Comparison of ENCODE assay signal across 26 mouse cellular contexts in genomic region chr16:34307458-34307857, GRCm38 (mm10).
DNase-seq lines count a peak whose midpoint lies in the region; ATAC-seq and TF ChIP-seq lines count a peak whose summit lies in the region.
"Had no signal": no experiment of that assay in that cellular context is flagged by ENCODE, and none has a peak within 500 bp of the region (broad histone marks: within the 10 kb centered on the region; RNA-seq: fewer than 3 reads in every experiment).

No protein-coding gene starts in this region.

- no peak overlapping the region for H3K9ac ChIP-seq in midbrain, embryonic 11.5 days (ENCODE audit: low read length)
- no peak overlapping the region for H3K9ac ChIP-seq in midbrain, embryonic 13.5 days (replicated peaks)
- H3K9ac ChIP-seq: embryonic facial prominence, embryonic 12.5 days; embryonic facial prominence, embryonic 15.5 days; forebrain, embryonic 13.5 days; hindbrain, embryonic 14.5 days had no signal

- WGBS in midbrain, embryonic 11.5 days, result 94% methylated on average over 9 of the region's 9 CpGs
- 88% methylated on average over 9 of the region's 9 CpGs for WGBS in midbrain, embryonic 13.5 days

- H3K4me1 ChIP-seq in midbrain, embryonic 11.5 days (ENCODE audit: control insufficient read depth, insufficient read depth, low read length), result no peaks in the 10 kb centered on the region
- no peaks in the 10 kb centered on the region for H3K4me1 ChIP-seq in midbrain, embryonic 13.5 days (replicated peaks)
- H3K4me1 ChIP-seq: embryonic facial prominence, embryonic 12.5 days; embryonic facial prominence, embryonic 15.5 days; forebrain, embryonic 10.5 days had no signal

- H3K36me3 ChIP-seq in midbrain, embryonic 11.5 days (ENCODE audit: control insufficient read depth, insufficient read depth, low read length), result 0 out of 2 replicates have a peak, but pooled peaks cover 3% of the 10 kb centered on the region
- H3K36me3 ChIP-seq in midbrain, embryonic 13.5 days, result peaks cover 75% of the 10 kb centered on the region

- peak; percentile 87 for DNase-seq in heart, adult 11 months
- DNase-seq in heart, postnatal 14 days, result no peak
- no peak for DNase-seq in layer of hippocampus, adult 2 months (ENCODE audit: low spot score in 2 of 2)
- DNase-seq in layer of hippocampus, postnatal 14 days (ENCODE audit: low spot score in 2 of 2), result no peak
- peak; percentile 49 for DNase-seq in midbrain, embryonic 11.5 days (ENCODE audit: low spot score, missing footprints)
- DNase-seq: adrenal gland, adult 2 months; adrenal gland, postnatal 14 days; B cell, adult 2 months; cerebellum, adult 11 months; cerebellum, adult 2 months; cerebellum, adult 9-11 months; cerebellum, postnatal 25 days; gastrocnemius, adult 2 months; gastrocnemius, postnatal 14 days; heart, adult 2 months; heart, postnatal 36 days had no signal

- no peak for ATAC-seq in midbrain, embryonic 11.5 days (ENCODE audit: low FRiP score)
- no peak for ATAC-seq in midbrain, embryonic 13.5 days
- ATAC-seq in frontal cortex, adult (ENCODE audit: low TSS enrichment), result no peak
- ATAC-seq: forebrain, embryonic 13.5 days; forebrain, embryonic 16.5 days had no signal

- peak overlapping the region; percentile 41; the same call in 1 of the 2 replicates for H3K27ac ChIP-seq in layer of hippocampus, adult 2 months
- no peak overlapping the region for H3K27ac ChIP-seq in midbrain, embryonic 11.5 days (ENCODE audit: low read depth, low read length)
- H3K27ac ChIP-seq in midbrain, embryonic 13.5 days, result no peak overlapping the region
- H3K27ac ChIP-seq: embryonic facial prominence, embryonic 12.5 days; embryonic facial prominence, embryonic 15.5 days; forebrain, embryonic 10.5 days; forebrain, embryonic 13.5 days; gastrocnemius, adult 2 months; heart, adult 2 months; hindbrain, embryonic 14.5 days had no signal

- intact Hi-C loops in heart, postnatal 14 days (cut with DNase I), result loop anchor here (5.0 kb wide), 1 partner anchor 395 kb away; no protein-coding TSS in a partner anchor

- no peaks in the 10 kb centered on the region for H3K27me3 ChIP-seq in midbrain, embryonic 11.5 days (ENCODE audit: control insufficient read depth, insufficient read depth, low read length)
- H3K27me3 ChIP-seq in midbrain, embryonic 13.5 days, result no peaks in the 10 kb centered on the region
- H3K27me3 ChIP-seq: embryonic facial prominence, embryonic 12.5 days; embryonic facial prominence, embryonic 15.5 days; forebrain, embryonic 13.5 days had no signal

- no peak overlapping the region for H3K4me3 ChIP-seq in layer of hippocampus, adult 2 months
- no peak overlapping the region for H3K4me3 ChIP-seq in midbrain, embryonic 11.5 days (ENCODE audit: low read depth, low read length)
- H3K4me3 ChIP-seq in midbrain, embryonic 13.5 days (replicated peaks), result no peak overlapping the region
- H3K4me3 ChIP-seq: embryonic facial prominence, embryonic 12.5 days; embryonic facial prominence, embryonic 15.5 days; erythroblast, embryonic 14.5 days; forebrain, embryonic 10.5 days; forebrain, embryonic 13.5 days; gastrocnemius, adult 2 months; heart, adult 2 months had no signal

- no peaks in the 10 kb centered on the region for H3K9me3 ChIP-seq in midbrain, embryonic 11.5 days (ENCODE audit: control insufficient read depth, low read length)
- no peaks in the 10 kb centered on the region for H3K9me3 ChIP-seq in midbrain, embryonic 13.5 days
- H3K9me3 ChIP-seq: embryonic facial prominence, embryonic 12.5 days; embryonic facial prominence, embryonic 15.5 days; forebrain, embryonic 10.5 days; forebrain, embryonic 13.5 days had no signal

- H3K4me2 ChIP-seq in midbrain, embryonic 11.5 days, result no peak overlapping the region
- H3K4me2 ChIP-seq in midbrain, embryonic 13.5 days (replicated peaks), result no peak overlapping the region
- H3K4me2 ChIP-seq: embryonic facial prominence, embryonic 12.5 days; embryonic facial prominence, embryonic 15.5 days; forebrain, embryonic 13.5 days; heart, embryonic 11.5 days; hindbrain, embryonic 14.5 days had no signal

- no peak for TF ChIP-seq CTCF in layer of hippocampus, adult 2 months (conservative IDR thresholded peaks at IDR 0.05)

Comparison
In these comparisons a context has a peak if more than half of its experiments do, and no peak if none do; other contexts are left out.
1. DNase-seq: peak in heart, adult 11 months (single experiment) and midbrain, embryonic 11.5 days (single experiment); none in heart, postnatal 14 days (0 of 2), layer of hippocampus, adult 2 months (0 of 2) and layer of hippocampus, postnatal 14 days (0 of 2).